Mouse (Mus musculus) ES-E14 (cell line): Measurements from ENCODE around the gene Sipa1l3.

Experiments
- CHD2 ChIP-seq: IDR thresholded peaks from 2 replicates; pipeline ENCODE4 v1.6.1; 2014; ENCODE audit warnings: mild to moderate bottlenecking, low read depth, low read length, inconsistent platforms
- HCFC1 ChIP-seq: IDR thresholded peaks from 2 replicates; pipeline ENCODE4 v1.6.1; 2012; ENCODE audit warnings: low read length, inconsistent platforms, borderline replicate concordance; ENCODE audit not compliant: insufficient read depth
- MAFK ChIP-seq: IDR thresholded peaks from 2 replicates; pipeline ENCODE4 v1.6.1; 2014; ENCODE audit warnings: mild to moderate bottlenecking, low read depth, low read length, inconsistent platforms; ENCODE audit not compliant: insufficient read depth
- ZC3H11A ChIP-seq: IDR thresholded peaks from 2 replicates; pipeline ENCODE4 v1.6.1; 2012; ENCODE audit warnings: low read depth, mild to moderate bottlenecking, inconsistent platforms, low read length, borderline replicate concordance
- ZNF384 ChIP-seq: IDR thresholded peaks from 2 replicates; pipeline ENCODE4 v1.6.1; 2012; ENCODE audit warnings: low read depth, low read length, inconsistent platforms

GRCm38 (mm10) chr7:29518054-29518420, 404 bp downstream of the Sipa1l3 start:
- TF ChIP-seq ZNF384 (no peak), HCFC1 (no peak), CHD2 (no peak), ZC3H11A (no peak), MAFK (no peak)
